Mouse (Mus musculus) heart, embryonic 10.5 days (tissue): ENCODE data around the gene Mup16. TPM values are rescaled to one million over a fixed set of nuclear protein-coding genes. Genes with fewer than 3 reads are reported as not detected.
"Not testable (repeated sequence)": the region's sequence is repeated elsewhere in the genome, so short reads cannot be mapped to it uniquely, and the experiment has no call there.

Experiments
- DNase-seq: peaks from one replicate; pipeline ENCODE4 v3.0.0-alpha.2; 2017; ENCODE audit warnings: low spot score
- H3K27ac ChIP-seq: fragments of 300-500 bp; sonication (generic); 2 replicates; pipeline ENCODE4 v1.5.1; 2016; ENCODE audit warnings: mild to moderate bottlenecking
- H3K27me3 ChIP-seq: fragments of 300-500 bp; sonication (generic); 2 replicates; pipeline ENCODE4 v1.6.1; 2016; ENCODE audit warnings: mild to moderate bottlenecking; ENCODE audit not compliant: poor library complexity, insufficient read depth, severe bottlenecking
- H3K36me3 ChIP-seq: fragments of 300-500 bp; sonication (generic); 2 replicates; pipeline ENCODE4 v1.6.1; 2016; ENCODE audit warnings: mild to moderate bottlenecking, moderate library complexity
- H3K4me1 ChIP-seq: fragments of 300-500 bp; sonication (generic); 2 replicates; pipeline ENCODE4 v1.6.1; 2016; ENCODE audit warnings: mild to moderate bottlenecking
- H3K4me3 ChIP-seq: fragments of 300-500 bp; sonication (generic); 2 replicates; pipeline ENCODE4 v1.5.1; 2016; ENCODE audit warnings: mild to moderate bottlenecking, moderate library complexity
- H3K9me3 ChIP-seq: fragments of 300-500 bp; sonication (generic); 2 replicates; pipeline ENCODE4 v1.6.1; 2016; ENCODE audit warnings: mild to moderate bottlenecking, moderate library complexity
- WGBS: fragments of 180-500 bp; shearing (Covaris S2); methylation state at CpG from one replicate; pipeline ENCODE4 v1.1.7; 2016; 5-methylcytosine and 5-hydroxymethylcytosine counted together
- polyA plus RNA-seq: library from polyadenylated mRNA; unstranded; fragments of >200 nt; fragmentation: Nextera tagmentation; extraction: Ambion mirVana; gene quantifications from 2 replicates; pipeline ENCODE4 v1.2.1, GENCODE M21; 2016

Mup16 gene
- polyA plus RNA-seq = not detected in 2 replicates

DNA sequence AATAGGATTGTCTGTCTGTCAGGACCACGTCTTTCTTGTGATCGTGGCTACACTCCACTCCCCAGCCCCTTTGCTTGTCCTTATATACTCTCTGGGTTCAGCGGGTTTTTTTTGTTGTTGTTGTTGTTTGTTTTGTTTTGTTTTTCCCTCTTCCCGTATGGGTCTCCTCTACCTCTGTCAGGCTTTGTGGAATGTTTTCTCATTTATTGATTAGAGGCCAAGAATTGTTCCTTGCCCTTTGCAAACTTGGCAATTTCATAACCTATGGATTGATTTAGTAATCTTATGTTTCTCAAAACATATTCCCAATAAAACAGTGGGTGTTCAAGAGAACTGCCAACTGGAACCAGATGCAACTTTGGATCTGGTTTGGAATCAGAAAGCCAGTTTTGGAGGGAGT, at the start of gene Mup16:
Gene Mup16, minus strand, starts transcription at position 101 of the 400 bp plus-strand sequence.
- H3K4me3 ChIP-seq, H3K27me3 ChIP-seq, H3K36me3 ChIP-seq, H3K4me1 ChIP-seq, H3K9me3 ChIP-seq, H3K27ac ChIP-seq, DNase-seq: not testable (repeated sequence)
- 78% methylated on average over 3 of the region's 4 CpGs for WGBS

GRCm38 (mm10) chr4:61555887-61556286, 36.6 kb upstream of the Mup16 start:
- not testable (repeated sequence) for H3K9me3 ChIP-seq, H3K27me3 ChIP-seq, H3K27ac ChIP-seq, H3K36me3 ChIP-seq, DNase-seq, H3K4me1 ChIP-seq, H3K4me3 ChIP-seq
- 39% methylated on average over 2 of the region's 2 CpGs for WGBS

Other genes with a start within 250 kb of the Mup16 start
- not detected in 2 replicates for gene Mup14, start 215.5 kb downstream of the Mup16 start, polyA plus RNA-seq
- not detected in 2 replicates for gene Mup15, start 79.8 kb downstream of the Mup16 start, polyA plus RNA-seq
- gene Mup17, start 76.3 kb upstream of the Mup16 start, polyA plus RNA-seq = not detected in 2 replicates
- gene Mup18, start 154.6 kb upstream of the Mup16 start, polyA plus RNA-seq = not detected in 2 replicates